Mouse (Mus musculus) layer of hippocampus, postnatal 10 days (tissue): ENCODE data around the gene Cd82. TPM values are rescaled to one million over a fixed set of nuclear protein-coding genes. Genes with fewer than 3 reads are reported as not detected.
A peak's percentile ranks its signal among the peaks of the same experiment; 100 is the strongest.

Experiments used
- DNase-seq, 2 experiments: peaks; one replicate each; pipeline ENCODE4 v3.0.0; 2021; ENCODE audit warnings: low spot score in 2 of 2
- total RNA-seq, 2 experiments: library from RNA; stranded (reverse); gene quantifications; 2 replicates each; pipeline ENCODE4 v1.2.3; 2021

Cd82 gene
- total RNA-seq, 2 experiments from 2014 or later: 11.4 to 12.4 TPM

DNA sequence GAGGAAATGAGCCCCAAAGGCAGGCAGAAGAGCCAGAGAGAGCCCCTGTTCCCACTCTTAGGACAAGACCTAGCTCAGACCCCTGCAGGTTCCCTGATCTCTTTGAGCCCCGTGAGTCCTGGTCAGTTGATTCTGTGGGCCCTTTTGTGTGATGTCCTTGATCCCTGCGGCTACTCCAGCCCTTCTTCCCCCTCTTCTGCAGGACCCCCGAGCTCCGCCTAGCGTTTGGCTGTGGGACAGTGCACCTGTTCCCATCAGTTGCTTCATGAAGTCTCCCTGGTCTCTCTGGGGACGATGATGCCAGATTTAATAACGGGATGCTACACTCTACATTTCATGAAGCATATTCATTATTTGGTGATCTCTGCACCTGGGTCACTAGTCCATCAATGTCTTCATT lies 6.2 kb upstream of the Cd82 start:
- peak; percentile 47 to 66 for DNase-seq

DNA sequence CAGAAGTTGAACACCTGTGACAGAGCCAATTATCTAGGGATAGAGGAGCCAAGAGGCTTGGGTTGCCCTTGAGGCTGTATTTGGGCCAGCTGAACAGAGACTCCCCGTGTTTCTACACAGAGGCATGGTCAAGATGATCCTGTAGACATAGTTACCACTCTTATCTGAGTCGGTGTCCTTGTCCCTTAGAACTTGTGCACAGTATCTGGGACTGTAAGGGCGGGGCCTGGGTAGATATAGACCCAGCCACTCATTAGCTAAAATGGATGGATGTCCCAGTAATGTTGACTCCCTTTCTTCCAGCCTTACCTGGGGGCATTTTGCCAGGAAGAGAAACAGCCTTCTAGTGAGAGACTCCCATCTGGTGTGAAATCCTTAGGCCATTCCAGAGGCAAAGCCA lies 3.4 kb upstream of the Cd82 start:
- no peak for DNase-seq

DNA sequence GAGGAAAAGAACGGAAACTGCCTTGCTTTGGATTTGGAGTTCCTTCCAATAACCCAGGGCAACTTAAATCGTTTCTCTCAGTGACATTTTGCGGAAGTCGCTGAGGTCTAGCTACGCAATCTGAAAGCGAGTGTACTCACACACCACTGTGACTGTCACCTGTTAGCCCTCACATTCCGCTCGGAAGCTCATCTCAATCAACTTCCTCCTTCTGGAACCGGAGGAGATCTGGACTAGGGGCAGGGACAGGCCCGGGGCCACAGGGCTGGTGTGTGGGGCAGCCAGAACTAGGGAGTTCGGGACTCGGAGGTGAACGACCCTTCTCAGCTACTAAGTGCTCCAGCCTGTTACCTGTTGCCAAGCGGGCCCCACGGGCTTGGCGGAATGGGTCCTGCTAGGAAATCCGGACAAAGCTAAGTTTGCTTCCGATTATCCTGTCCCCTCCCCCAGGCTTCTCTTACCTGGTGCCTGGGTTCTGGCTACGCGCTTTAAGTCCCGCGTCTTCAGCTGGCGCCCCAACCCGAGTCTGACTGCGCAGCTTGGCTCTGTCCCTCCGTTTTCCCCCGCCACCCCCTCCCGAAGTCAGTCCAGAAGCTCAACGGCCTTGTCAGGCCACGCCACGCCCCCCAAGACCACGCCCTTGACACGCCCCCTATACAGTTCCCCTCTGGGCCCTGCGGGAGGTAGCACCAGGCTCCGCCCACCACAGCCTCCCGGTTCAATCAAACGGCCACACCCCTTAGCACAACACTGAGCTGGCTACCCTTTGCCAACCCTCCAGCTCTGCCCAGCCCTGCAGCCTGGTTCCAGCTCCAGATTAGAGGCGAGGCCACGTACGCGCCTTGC lies 848 bp downstream of the Cd82 start:
- DNase-seq: peak; percentile 74 to 80

DNA sequence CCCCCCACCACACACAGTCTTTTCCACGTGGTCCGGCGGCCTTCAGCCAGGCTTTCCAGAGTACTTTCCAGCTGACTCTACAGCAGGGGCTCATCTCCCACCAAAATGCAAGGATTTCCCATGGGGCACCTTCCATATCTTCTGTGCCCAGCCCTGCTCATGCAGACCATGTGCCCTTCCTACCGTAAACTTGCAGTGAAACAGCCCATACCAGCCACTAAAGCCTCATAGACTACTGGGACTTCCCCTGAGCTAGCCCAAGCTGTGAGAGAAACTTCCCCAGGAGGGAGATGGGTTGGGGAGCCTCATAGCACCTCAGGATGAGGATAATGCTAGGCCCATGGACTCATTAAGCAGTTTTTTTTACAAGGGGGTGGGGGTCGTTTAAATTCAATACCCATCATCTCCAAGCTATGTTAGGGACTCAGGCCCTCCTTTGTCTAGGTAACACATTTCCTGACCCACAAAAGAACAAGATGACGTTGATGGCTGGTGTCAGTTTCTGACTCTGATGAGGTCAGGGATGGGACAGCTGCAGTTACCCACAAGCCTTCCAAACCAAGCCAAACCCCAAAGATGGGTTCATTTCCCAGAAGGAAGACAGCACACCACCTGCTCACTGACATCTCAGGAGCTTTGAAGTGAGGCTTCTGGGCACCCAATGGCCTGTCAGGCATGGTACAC lies 2.0 kb downstream of the Cd82 start:
- no peak for DNase-seq

DNA sequence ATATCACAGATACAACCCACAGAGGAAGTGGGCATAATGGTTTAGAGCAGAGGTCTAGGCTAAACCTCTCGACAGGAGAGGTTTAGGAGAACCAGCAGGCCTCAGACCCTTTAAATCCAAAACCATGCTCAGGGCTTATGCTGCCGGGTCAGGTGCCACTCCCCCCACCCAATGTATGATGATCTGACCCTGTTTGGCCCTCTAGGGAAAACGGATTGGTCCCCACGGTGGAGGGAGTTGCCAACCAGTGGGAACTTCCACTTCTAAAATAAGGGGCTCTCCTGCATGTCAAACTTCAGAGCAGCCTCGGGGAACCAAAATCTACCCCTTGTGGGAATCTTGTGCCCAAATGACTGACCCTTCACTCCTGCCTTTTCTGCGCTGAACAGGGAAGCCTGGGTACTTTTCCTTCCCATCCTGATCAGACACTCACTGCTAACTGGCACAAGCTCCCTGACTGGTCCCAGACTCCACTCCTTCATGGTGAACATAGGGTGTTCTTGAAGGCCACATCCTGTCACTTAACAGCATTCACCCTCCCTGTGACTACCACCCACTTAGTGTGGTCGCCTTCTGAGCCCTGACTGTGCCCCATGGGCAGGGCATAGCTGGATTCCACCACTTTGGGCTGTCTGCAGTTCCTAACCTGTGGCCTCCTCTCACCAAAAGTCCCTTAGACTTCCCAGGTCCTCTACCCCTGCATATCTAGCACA lies 3.6 kb downstream of the Cd82 start:
- no peak for DNase-seq

DNA sequence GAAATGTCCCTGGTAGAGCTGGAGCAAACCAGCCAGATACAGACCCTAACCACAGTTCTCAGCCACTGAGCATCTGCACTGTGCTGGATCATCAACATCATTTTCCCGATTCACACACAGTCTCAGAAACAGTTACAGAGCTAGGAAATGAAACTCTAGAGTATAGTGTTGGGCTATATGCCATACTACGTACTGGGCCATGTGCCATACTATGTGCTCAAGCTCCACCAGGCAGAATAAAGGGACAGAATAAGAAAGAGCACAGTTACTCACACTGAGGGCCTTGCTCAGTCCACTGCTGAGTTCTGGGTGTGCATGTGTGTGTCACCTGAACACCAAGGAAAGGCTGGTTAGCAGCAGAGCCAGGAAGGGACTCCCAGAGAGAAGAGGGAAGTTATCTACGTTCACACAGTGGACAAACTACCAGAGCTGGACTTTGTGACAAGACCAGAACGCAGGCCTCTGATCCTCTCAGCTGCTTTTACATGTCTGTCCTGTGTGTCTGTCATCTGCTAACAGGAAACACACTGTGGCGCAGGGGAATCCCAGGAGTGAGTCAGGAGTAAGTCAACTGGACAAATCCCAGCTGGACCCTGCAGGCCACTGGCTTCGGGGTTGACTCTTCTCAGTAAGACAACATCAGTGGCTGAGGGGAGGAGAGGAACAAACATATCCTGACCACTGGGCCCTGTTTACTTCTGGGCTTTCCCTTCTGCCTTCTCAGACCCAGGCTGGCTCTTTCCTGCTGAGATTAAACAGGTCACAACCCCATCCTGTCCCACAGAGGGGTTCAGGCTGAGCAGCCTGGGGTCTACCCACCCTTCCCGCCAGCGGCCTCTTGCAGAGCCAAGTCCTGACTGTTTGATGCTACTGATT lies 4.4 kb downstream of the Cd82 start:
- DNase-seq: no peak

DNA sequence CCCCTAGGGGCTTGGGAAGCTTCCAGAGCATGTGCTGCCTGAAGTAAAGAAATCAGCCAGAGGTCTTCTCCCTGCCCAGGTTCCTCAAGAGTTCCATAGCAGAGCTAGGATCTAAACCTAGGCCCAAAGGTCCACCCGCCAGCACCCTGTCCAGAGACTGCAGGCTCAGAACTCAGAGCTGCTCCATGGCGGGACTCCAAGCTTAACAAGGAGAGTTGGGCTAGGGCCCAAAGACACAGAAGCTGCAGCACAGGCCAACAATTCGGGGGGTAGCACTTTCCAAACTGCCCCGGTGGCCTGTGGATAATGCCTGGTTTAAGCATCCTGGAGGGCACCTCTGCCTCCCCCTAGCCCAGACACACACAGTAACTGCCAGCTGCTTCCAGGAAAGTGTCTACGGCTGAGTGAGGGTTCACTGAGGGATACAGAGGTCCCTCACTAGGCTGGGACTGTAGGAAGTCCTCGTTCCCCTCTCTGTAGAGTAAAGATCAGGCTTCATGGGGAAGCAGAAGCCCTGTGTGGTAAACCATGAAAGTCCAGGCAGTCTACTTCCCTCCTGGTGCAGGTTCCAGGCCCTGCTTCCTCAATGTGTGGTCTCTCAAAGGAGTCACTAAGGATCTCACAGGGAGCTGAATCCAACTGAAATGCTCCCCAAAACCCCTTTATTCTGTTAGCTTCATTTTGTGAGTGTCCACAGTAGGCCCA lies 5.4 kb downstream of the Cd82 start:
- peak; percentile 37 to 50 for DNase-seq

DNA sequence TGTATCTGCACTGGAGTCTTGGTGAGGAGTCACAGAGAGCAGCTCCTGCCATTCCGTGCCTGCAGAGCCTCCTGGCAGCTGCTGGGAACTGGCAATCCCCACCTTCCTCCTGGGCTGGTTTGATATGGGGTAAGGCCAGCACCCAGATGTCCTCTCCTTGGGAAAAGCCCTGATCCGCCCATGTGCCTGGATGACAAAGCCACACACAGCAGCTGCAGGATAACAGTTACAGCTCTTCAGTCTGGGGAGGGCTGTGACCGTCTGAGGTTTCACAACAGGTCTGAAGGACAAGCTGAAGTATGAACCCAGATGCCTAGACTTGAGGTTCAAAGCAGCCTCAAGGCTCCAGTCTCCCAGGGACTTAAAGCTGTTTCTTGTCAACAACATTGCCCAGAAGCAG lies 6.8 kb downstream of the Cd82 start:
- DNase-seq: no peak

DNA sequence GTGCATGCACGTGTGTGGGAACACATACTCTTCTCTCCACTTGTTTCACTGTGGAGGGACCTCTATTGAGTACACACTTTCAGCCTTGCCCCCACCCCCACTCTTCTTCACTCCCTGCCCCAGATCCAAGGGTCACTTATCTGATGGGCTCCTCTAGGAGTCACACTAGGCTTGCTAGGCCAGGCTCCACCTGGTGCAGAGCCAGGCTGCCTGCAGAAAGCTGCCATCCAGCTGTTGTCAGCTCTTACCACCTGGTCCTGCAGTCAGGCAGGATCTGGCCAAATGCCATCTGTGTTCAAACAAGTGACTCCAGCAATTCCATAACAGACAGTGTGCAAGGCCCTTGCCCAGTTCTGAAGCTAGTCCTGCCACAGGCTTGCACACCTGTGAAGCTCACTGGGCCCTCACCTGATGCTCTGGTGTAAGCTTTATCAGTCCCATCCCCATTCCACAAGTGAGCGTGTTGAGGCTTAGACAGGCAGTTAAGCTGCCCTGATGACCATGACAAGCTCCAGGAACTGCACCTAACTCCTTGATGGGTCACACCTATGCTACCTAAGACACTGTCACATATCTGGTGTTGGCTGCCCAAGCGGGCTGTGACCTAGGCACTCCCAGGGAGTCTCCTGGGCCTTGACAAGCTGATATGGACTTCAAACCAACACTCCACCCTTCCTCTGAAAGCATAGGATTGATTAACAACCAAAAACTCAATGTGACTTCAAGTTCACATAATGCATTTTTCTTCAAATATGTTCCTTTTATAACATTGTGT lies 7.9 kb downstream of the Cd82 start:
- no peak for DNase-seq

DNA sequence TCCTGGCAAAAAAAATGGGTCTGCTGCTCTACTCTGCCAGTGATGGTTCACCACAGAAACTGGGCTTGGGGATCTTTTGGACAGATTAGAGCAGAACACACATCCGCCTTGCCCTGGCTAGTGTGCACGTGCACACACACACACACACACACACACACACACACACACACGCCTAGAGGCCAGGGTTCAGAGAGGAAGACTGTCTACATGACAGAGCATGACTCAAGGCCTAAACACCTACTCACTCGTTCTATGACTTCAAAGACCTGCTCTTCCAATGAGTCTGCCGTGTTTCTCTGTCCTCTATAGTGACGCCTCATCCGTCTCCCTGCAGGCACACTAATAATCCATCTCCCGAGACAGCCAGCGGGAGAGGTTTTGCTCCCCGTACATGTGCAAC lies 8.6 kb downstream of the Cd82 start:
- DNase-seq: no peak

DNA sequence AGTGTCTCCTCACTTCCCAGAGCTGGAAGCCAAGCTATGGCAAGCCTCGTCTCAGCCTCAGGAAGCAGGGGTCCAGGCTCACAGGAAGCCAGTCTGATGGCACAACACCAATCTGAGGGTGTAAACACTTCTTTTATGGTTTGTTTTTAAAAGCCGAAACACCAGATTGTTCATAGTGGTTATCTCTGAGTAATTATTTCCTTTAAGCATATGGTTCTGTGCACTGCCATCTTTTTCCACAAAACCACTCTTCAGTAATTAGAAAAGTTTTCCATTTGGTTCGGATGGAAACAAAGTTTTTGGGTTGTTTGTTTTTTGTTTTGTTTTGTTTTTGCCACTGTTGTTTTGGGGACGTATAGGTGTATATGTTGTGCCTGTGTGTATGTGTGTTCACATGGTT lies 9.9 kb downstream of the Cd82 start:
- no peak for DNase-seq

DNA sequence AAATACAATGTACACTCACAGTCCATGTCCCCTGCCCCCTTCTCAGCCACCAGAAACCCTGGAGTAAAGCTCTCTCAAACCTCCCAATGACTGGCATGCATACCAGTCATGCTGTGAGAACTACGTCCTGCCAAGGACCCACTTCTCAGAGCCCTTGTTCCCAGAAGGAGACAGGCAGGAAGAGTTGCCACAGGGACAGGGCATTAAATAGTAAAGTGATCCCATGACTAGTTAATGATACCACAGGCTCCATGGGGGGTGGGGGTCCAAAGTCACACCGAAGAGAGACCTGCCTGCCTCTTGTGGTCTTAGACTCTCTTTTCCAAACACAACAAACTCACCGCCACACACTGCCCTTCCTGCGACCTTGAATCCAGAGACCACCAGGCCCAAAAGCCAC lies 10.4 kb downstream of the Cd82 start:
- DNase-seq: no peak

DNA sequence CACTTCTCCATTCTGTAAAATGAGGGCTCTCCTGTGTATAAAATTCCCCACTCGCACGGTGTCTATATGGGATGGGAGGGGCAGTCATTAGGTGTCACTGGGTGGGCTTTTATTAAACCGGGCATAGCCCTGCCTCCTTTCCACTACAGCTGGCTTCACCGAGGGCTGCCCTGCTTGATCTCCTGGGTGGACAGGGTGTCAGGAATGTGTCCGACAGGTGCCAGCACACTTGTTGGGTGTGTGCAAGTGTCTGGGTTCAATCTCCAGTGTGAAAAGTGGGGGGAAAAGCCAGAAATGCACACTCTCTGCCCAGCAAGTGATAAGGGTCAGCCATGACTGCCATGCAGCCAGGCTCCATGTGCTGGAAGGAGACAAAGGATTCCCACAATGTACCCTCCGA lies 10.9 kb downstream of the Cd82 start:
- no peak for DNase-seq

DNA sequence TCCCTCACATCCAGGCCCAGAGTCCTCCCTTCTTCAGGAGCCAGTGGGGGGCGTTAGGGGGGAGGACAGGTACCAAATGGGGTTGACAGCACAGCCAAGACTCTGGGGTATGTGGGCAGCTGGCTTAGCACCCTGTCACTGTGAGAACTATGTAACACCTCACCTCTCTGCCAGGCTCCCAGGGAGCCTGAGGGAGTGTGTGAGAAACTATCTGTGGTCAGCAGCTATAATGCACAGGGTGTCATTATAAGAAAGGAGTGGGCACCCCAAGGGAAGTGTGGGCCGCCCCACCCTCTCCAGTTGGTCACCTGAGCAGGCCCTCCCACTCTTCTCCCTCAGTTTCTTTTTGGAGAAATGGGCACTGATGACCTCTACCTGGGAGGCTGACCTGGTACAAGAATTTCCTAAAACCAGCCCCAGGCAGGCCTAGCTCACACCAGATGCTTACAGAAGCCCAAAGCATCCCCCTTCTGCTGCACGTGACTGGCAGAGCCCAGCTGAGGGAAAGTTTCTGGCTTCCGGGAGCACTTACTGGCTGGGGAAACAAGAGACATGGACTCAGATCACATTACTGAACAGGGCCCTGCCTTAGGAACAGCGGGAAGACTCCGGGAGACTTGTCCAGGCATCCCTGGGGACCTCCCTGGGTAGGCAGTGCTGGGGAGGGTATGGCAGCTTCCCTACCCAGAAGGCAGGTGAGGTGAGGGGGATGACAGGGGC lies 11.6 kb downstream of the Cd82 start:
- DNase-seq: no peak

DNA sequence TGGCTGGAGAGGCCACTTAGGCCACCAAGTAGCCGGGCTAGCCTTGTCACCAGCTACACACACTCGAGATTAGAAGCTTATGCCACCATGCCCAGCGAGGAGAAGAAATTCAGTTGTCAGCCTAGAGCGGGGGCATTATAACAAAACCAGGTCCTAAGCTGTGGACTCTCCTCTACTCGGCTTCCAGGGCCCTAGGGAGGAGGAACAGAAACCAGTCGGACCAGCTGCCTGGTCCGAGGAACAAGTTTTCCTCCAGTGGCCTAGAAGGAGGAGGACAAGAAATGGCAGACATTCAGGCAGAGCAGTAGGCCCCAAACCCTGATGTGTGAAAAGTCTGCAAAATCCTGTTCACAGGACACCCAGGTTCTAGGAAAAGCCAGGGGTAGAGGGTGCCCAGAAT lies 12.2 kb downstream of the Cd82 start:
- DNase-seq: no peak

DNA sequence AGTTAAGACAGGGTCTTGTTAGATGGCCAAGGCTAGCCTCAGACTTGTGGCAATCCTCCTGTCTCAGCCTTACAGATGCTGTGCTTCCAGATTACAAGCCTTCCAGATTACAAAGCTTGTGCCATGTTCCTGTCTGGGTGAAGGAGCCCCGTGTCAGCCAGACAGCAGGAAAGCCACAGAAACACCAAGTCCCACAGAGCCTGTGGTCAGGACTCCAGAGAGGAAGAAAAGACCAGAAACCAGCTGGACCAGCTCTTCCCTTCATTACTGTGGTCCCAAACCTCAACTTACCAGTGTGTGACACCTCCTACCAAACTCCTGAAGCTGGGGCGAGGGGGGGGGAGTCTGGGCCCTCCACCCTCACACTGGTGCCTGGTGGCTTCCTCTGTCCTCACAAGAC lies 13.3 kb downstream of the Cd82 start:
- no peak for DNase-seq

DNA sequence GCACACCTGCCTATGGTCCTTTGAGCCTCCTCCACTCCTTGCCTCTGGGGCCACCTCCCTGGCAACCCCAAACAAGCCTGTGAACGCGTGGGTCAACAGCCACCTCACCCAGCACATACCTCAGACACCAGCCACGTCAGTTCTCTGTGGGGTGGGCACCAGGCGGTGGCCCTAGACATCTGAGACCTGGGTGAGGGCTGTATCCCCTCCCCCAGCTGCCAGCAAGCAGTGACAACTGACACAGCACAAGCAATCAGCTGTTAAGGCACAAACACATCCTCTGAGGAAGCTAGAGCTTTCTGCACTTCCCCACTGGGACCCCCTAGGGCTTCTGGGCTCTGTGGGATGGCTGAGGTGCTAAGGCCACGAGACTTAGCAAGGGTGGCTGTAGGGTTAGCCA lies 14.2 kb downstream of the Cd82 start:
- DNase-seq: no peak

DNA sequence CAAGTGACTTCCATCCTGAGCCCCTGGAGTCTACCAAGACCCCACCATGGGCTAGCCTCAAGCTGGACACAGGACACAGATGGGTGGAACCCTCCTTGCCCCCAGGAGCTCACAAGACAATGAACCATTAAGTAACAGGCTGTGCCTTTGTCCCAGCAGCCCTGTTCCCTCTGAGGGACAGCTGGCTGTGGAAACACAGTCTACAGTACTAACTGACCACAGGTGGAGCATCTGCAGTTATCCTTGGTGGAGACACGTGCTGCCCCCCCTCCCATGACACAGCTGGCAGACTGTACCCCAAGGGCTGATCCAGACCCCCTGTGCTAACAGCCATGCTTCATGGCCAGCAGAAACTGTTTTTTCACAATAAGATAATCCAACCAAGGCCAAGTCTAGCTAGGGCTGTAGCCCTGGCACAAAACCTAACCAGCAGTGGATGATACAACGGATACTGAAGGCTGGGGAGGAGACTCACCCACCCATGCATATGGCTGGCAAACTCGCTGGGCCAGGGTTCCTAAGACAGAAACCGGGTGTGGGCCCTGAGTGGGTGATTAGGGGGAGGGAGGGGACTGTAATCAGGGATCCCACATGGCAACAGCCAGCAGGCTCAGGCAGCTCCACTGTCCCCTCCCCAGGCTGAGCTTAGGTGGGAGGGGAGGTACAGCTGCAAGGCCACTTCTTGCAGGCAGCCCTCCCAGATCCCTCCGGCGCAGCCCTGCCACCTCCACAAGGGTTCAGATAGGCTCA lies 15.3 kb downstream of the Cd82 start:
- no peak for DNase-seq
